Mouse (Mus musculus): Measurements from ENCODE around the gene Nufip1.
A peak's percentile ranks its signal among the peaks of the same experiment; 100 is the strongest.

Gene Nufip1

GRCm38 (mm10) chr14:76110396-76111221 is at the start of gene Nufip1, which contains the start of gene Gpalpp1:
Nufip1 (plus strand) TSS chr14:76110891.
Gpalpp1 (minus strand) TSS chr14:76110760.
- peak; percentile 97 for ATAC-seq (ENCODE audit: insufficient number of reproducible peaks, low FRiP score, low TSS enrichment)

DNA sequence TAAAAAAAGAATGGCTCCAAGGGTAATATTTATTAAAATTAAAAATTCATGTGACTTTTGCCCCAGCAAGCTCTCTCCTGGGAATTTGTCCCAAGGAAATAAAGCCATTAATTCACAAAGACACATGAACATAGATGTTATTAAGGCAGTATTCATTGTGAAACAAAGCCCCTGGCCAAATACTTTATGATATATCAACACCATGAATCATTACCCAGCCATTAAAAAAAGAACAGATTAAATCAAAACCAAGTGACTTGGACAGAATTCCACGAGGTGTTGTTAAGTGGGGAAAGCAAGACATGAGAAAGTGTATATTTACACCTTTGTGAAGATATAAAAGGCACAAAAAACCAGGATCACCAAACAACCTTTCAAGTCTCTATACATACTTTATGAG is 43.5 kb upstream of the Nufip1 start:
- ATAC-seq (ENCODE audit: insufficient number of reproducible peaks, low FRiP score, low TSS enrichment) = no peak

DNA sequence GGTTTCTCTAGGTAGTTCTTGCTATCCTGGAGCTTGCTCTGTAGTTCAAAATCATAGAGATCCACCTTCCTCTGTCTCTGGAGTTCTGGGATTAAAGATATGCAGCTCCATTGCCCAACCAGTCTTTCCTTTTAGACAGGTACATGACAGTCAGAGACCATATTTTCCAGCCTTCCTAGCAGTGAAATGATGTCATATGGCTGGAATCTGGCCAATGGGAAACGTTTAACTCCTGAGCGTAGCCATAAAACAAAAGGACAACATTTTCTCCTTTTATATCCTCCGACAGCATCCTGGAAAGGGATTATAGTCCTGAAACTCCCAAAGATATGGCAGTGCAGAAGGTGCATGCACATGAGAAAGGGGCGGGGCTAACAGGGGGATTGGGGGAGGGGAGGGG is 42.4 kb upstream of the Nufip1 start:
- ATAC-seq (ENCODE audit: insufficient number of reproducible peaks, low FRiP score, low TSS enrichment) = no peak

DNA sequence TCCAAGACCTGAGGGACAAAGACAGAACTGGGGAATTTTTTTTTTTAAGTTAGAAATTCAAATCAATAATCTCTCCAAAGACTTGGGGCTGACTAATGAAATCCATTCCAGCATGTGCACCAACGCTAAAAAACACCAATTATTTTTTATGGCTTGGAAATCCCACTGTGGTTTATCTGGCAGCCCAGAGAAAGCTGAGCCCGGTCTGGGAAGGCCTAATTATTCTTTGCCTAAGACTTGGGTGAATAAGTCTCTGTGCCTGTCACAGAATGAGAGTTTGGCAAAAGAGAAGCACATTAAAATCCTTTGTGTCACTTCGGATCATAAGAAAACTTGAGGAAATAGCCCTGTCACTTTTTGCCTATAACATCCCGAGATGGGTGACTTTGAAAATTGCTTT is 41.4 kb upstream of the Nufip1 start:
- no peak for ATAC-seq (ENCODE audit: insufficient number of reproducible peaks, low FRiP score, low TSS enrichment)

- no peak for ATAC-seq (ENCODE audit: insufficient number of reproducible peaks, low FRiP score, low TSS enrichment)
Measured at GRCm38 (mm10) chr14:76072626-76073025, 38.1 kb upstream of the Nufip1 start.

GRCm38 (mm10) chr14:76074206-76074605 is 36.5 kb upstream of the Nufip1 start:
- ATAC-seq (ENCODE audit: insufficient number of reproducible peaks, low FRiP score, low TSS enrichment) = no peak

GRCm38 (mm10) chr14:76075721-76076120 is 35.0 kb upstream of the Nufip1 start:
- ATAC-seq (ENCODE audit: insufficient number of reproducible peaks, low FRiP score, low TSS enrichment) = no peak

DNA sequence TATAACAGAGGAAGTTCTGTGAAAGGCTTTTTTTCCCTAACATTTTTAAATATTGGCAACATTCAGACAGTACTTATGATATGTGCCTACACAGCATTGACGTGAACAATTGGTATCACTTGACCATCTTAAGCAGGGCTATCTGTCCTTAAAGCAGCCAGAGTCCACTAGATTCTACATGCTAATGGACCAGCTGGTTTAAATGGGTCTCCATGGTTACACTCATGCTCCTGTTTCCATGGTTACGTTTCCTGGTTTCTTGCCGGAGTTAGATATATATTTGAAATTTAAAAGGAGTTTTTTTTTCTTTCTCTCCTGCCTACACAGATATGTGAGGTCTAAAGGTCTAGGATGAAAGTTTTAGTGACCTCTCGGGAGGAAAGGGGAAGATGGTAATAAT is 34.1 kb upstream of the Nufip1 start:
- no peak for ATAC-seq (ENCODE audit: insufficient number of reproducible peaks, low FRiP score, low TSS enrichment)

GRCm38 (mm10) chr14:76077088-76077491 is 33.6 kb upstream of the Nufip1 start:
- peak; percentile 43; the same call in 1 of the 2 replicates for ATAC-seq (ENCODE audit: insufficient number of reproducible peaks, low FRiP score, low TSS enrichment)

GRCm38 (mm10) chr14:76081451-76081850 is 29.2 kb upstream of the Nufip1 start:
- no peak for ATAC-seq (ENCODE audit: insufficient number of reproducible peaks, low FRiP score, low TSS enrichment)

DNA sequence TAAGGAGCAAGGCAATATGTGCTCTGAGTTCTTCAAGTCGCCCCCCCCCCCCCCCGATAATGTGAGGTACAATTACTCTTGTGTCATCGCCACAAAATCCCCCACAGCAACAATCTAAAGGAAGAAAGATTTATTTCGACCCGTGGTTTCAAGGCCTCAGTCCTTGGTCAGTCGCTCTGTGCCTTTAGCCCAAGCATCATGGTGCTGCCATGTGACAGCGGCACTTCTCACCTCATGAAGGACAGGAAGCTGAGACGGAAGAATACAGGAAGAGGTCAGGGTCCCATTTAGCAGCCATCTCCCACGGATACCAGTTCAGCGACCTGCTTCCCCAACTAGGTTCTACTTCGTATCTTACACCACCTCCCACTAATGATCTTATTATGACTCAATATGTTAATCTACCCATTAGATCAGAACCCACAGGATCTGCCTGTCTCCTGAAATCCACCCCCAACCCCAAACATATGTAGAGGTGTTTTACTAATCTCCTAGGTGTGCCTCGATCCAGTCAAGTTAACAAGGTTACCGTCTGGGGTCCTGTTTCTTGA is 28.5 kb upstream of the Nufip1 start:
- ATAC-seq (ENCODE audit: insufficient number of reproducible peaks, low FRiP score, low TSS enrichment) = no peak

- no peak for ATAC-seq (ENCODE audit: insufficient number of reproducible peaks, low FRiP score, low TSS enrichment)
Measured at GRCm38 (mm10) chr14:76084188-76084587, 26.5 kb upstream of the Nufip1 start.

- ATAC-seq (ENCODE audit: insufficient number of reproducible peaks, low FRiP score, low TSS enrichment) = no peak
Measured at GRCm38 (mm10) chr14:76097244-76097643, 13.4 kb upstream of the Nufip1 start.

DNA sequence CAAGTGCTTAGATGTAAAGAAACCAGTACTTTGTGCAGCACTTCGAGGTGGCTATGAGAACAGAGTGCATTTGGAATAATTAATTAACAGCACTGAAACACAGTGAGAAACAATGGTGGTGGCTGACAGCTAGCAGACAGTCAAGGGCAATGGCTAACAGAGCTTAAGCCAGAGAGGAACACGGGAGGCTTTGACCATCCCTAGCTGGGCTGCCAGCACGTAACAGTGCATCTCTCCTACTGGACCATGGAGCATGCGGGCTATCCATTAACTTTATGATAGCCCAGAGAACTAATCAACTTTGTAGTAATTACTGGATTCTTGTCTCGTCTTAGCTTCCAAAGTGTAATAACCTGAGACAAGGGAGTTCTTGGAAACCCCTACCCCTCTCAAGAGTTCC is 12.9 kb upstream of the Nufip1 start:
- no peak for ATAC-seq (ENCODE audit: insufficient number of reproducible peaks, low FRiP score, low TSS enrichment)

DNA sequence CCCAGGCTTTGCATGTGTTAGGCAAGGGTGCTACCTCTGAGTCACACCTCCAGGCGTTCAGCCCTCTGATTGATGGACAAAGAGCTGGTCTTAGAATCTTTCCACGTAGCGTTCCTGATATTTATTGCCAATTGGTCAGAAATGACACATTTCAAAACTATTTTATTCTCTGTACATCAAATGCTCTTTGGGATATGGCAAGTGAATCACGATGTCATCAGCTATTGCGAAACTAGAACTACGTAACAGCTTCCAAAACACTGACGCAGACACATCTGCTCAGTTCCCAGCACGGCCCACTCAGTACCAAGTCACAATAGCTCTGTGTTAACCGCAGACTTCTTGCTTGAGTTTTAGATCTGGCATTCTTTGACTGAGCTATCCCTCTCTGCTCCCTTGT is 11.1 kb upstream of the Nufip1 start:
- no peak for ATAC-seq (ENCODE audit: insufficient number of reproducible peaks, low FRiP score, low TSS enrichment)

DNA sequence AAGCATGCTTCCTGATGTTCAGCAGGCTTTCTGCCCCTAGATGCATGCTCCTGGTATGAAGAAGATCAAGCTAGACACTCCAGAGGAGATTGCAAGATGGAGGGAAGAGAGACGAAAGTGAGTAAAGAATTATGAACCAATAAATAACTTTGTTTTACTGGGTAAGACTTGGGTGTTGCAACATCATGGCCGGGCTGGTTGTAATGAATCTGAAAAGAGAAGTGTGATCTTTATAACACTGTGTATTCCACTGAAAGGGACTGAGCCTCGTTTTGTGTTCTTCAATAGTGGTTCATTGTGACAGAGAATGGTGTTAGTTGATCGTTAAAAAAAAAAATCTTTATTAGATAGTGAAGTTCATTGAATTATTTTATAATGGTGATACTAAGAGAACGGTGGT is 5.1 kb downstream of the Nufip1 start:
- ATAC-seq (ENCODE audit: insufficient number of reproducible peaks, low FRiP score, low TSS enrichment) = no peak

- ATAC-seq (ENCODE audit: insufficient number of reproducible peaks, low FRiP score, low TSS enrichment) = no peak
Measured at GRCm38 (mm10) chr14:76118963-76119362, 8.3 kb downstream of the Nufip1 start.

DNA sequence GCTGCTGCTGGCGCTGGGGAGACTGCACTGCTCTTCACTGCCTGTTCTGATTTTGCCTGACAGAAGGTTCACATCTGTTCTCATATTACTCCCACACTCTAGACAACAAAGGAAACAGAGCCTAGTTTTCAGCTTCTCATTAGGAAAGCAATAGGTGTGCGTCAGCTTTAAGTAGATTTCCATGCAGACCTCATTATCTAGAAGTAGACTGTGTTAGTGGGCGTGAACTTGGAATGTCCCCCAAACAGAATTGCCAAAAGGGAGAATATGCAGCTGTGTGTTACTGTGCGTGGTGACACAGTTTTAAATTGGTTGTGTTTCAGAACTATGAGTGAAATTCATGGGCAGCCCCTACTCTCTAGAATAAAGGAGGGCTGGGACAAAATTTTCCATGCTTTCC is 9.8 kb downstream of the Nufip1 start:
- no peak for ATAC-seq (ENCODE audit: insufficient number of reproducible peaks, low FRiP score, low TSS enrichment)

GRCm38 (mm10) chr14:76121901-76122662 is 11.4 kb downstream of the Nufip1 start:
- ATAC-seq (ENCODE audit: insufficient number of reproducible peaks, low FRiP score, low TSS enrichment) = peak; percentile 56

- no peak for ATAC-seq (ENCODE audit: insufficient number of reproducible peaks, low FRiP score, low TSS enrichment)
Measured at GRCm38 (mm10) chr14:76122663-76123058, 12.0 kb downstream of the Nufip1 start.

DNA sequence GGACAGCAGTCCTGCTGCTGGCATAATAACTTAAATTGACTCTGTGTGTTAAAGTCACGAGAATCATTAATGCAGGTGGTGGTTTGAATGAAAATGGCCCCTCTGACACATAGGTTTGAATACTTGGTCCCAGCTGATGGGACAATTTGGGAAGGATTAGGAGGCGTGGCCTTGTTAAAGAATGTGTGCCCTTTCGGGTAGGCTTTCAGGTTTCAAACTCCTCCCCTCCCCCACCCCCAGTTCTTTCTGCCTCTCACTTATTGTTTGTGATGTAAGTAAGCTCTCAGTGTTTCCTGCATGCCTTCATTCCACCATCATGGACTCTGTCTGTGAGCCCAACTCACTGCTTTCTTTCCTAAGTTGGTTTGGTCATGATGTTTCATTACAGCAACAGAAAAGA is 16.6 kb downstream of the Nufip1 start:
- no peak for ATAC-seq (ENCODE audit: insufficient number of reproducible peaks, low FRiP score, low TSS enrichment)
